In the genomic region with DNA sequence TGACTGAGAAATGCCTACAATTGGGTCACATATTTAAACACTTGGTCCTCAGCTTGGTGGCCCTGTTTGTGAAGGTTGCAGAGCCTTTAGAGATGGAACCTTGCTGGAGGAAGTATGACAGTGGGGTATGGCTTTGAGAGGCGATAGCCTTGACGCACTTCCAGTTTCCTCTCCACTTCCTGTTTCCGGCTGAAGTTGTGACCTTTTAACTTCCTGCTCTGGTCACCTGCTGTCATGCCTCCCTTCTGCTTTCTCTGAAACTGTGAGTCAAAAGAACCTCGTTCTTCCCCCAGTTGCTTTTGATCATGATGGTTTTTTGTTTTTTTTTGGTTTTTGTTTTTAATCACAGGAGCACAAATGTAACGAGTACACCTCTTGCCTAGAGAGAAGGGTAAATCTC, we compare ENCODE assay signal across 20 mouse cellular contexts.
A peak's percentile ranks its signal among the peaks of the same experiment; 100 is the strongest.
DNase-seq lines count a peak whose midpoint lies in the region; ATAC-seq lines count a peak whose summit lies in the region.
"Had no signal": no experiment of that assay in that cellular context is flagged by ENCODE, and none has a peak within 500 bp of the region (broad histone marks: within the 10 kb centered on the region; RNA-seq: fewer than 3 reads in every experiment).

No protein-coding gene starts in this region.

- no peaks in the 10 kb centered on the region for H3K36me3 ChIP-seq in hindbrain, embryonic 11.5 days (ENCODE audit: control insufficient read depth, insufficient read depth, low read length)
- H3K36me3 ChIP-seq: embryonic facial prominence, embryonic 12.5 days; forebrain, embryonic 12.5 days; hindbrain, embryonic 13.5 days had no signal

- H3K9me3 ChIP-seq in hindbrain, embryonic 11.5 days (ENCODE audit: control insufficient read depth, low read length): no peaks in the 10 kb centered on the region
- H3K9me3 ChIP-seq: embryonic facial prominence, embryonic 12.5 days; forebrain, embryonic 12.5 days; hindbrain, embryonic 13.5 days had no signal

- no peak overlapping the region for H3K4me2 ChIP-seq in hindbrain, embryonic 11.5 days (replicated peaks; ENCODE audit: low read depth, low read length)
- H3K4me2 ChIP-seq: embryonic facial prominence, embryonic 12.5 days; forebrain, embryonic 12.5 days; hindbrain, embryonic 13.5 days had no signal

- no peak overlapping the region for H3K9ac ChIP-seq in hindbrain, embryonic 11.5 days (ENCODE audit: low read depth, low read length)
- H3K9ac ChIP-seq: embryonic facial prominence, embryonic 12.5 days; forebrain, embryonic 12.5 days; hindbrain, embryonic 13.5 days had no signal

- no peak overlapping the region for H3K4me3 ChIP-seq in hindbrain, embryonic 11.5 days (ENCODE audit: low read depth, low read length)
- H3K4me3 ChIP-seq: embryonic facial prominence, embryonic 12.5 days; forebrain, embryonic 12.5 days; hindbrain, embryonic 13.5 days had no signal

- H3K27ac ChIP-seq in hindbrain, embryonic 11.5 days (ENCODE audit: low read depth, low read length): no peak overlapping the region
- H3K27ac ChIP-seq: embryonic facial prominence, embryonic 12.5 days; forebrain, embryonic 12.5 days; hindbrain, embryonic 13.5 days; hindbrain, postnatal 0 days had no signal

- no peaks in the 10 kb centered on the region for H3K27me3 ChIP-seq in hindbrain, embryonic 11.5 days (ENCODE audit: control insufficient read depth, insufficient read depth, low read length)
- H3K27me3 ChIP-seq: embryonic facial prominence, embryonic 12.5 days; forebrain, embryonic 12.5 days; hindbrain, embryonic 13.5 days had no signal

- peak; percentile 37 for DNase-seq in 416B (ENCODE audit: low read depth)
- DNase-seq in naive thymus-derived CD4-positive, alpha-beta T cell, adult 2 months (ENCODE audit: low read depth): peak; percentile 2
- DNase-seq in layer of hippocampus, adult 9-10 months (ENCODE audit: low spot score): no peak
- no peak for DNase-seq in hindbrain, embryonic 11.5 days (ENCODE audit: low spot score)
- no peak for DNase-seq in adrenal gland, postnatal 14 days
- DNase-seq: adrenal gland, postnatal 10 days; cerebellum, adult 11-12 months; cerebellum, adult 9-10 months; cerebellum, postnatal 25 days; gastrocnemius, postnatal 14 days; heart, postnatal 10 days; heart, postnatal 4 days had no signal

- H3K4me1 ChIP-seq in hindbrain, embryonic 11.5 days (replicated peaks; ENCODE audit: control insufficient read depth, insufficient read depth, low read length): no peaks in the 10 kb centered on the region
- H3K4me1 ChIP-seq: embryonic facial prominence, embryonic 12.5 days; forebrain, embryonic 12.5 days; hindbrain, embryonic 13.5 days had no signal

- ATAC-seq in CD4-positive, CD25-positive, alpha-beta regulatory T cell, adult 4 months: peak; percentile 61
- ATAC-seq in activated CD4-positive, CD25-positive, alpha-beta regulatory T cell, adult 4 months: peak; percentile 49
- no peak for ATAC-seq in hindbrain, embryonic 11.5 days (ENCODE audit: low FRiP score)
- ATAC-seq: forebrain, embryonic 16.5 days; hindbrain, postnatal 0 days; intestine, embryonic 16.5 days had no signal

- WGBS in hindbrain, embryonic 11.5 days: 75% methylated on average over 5 of the region's 5 CpGs

Comparison
In these comparisons a context has a peak if more than half of its experiments do, and no peak if none do; other contexts are left out.
1. DNase-seq: peak in 416B (single experiment) and naive thymus-derived CD4-positive, alpha-beta T cell, adult 2 months (single experiment); none in layer of hippocampus, adult 9-10 months (single experiment), hindbrain, embryonic 11.5 days (single experiment) and adrenal gland, postnatal 14 days (single experiment).